Mouse (Mus musculus) urinary bladder, adult 2 months (tissue): ENCODE results near the gene Dlst. TPM values are rescaled to one million over a fixed set of nuclear protein-coding genes. Genes with fewer than 3 reads are reported as not detected.
"Not testable (repeated sequence)": the region's sequence is repeated elsewhere in the genome, so short reads cannot be mapped to it uniquely, and the experiment has no call there.

ENCODE experiments used
- DNase-seq: peaks from one replicate; pipeline ENCODE4 v3.0.0; 2022; ENCODE audit warnings: low spot score
- polyA plus RNA-seq: library from polyadenylated mRNA; depleted of rRNA; stranded (reverse); fragments of >200 nt; gene quantifications from 2 replicates; pipeline ENCODE4 v1.2.3, GENCODE M21; 2012

The Dlst gene
- polyA plus RNA-seq, 1 experiment: 128 TPM

GRCm38 (mm10) chr12:85113917-85114316 lies 3.3 kb downstream of the Dlst start:
- DNase-seq: no peak

DNA sequence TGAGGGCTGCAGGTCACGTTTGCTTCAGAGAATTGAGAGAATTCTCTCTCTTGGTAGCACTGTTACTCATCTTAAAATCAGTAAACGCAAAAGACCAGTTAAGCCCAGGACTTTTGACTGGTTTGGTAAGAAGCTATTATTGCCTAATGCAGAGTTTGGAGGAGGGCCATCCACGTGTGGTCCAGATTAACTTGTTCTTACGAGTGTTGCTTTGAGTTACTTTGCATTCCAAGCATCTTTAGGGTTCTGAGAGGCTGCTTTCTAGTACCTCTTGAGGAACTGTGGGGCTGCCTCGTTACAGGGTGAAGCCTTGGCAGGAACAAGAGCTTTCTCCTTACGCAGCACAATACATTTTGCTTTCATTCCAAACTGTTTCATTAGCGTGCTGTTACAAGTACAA lies 5.0 kb downstream of the Dlst start:
- no peak for DNase-seq

- DNase-seq: no peak
Measured at GRCm38 (mm10) chr12:85121806-85122459, 11.3 kb downstream of the Dlst start.

GRCm38 (mm10) chr12:85123108-85123530 lies 12.5 kb downstream of the Dlst start:
- no peak for DNase-seq

DNA sequence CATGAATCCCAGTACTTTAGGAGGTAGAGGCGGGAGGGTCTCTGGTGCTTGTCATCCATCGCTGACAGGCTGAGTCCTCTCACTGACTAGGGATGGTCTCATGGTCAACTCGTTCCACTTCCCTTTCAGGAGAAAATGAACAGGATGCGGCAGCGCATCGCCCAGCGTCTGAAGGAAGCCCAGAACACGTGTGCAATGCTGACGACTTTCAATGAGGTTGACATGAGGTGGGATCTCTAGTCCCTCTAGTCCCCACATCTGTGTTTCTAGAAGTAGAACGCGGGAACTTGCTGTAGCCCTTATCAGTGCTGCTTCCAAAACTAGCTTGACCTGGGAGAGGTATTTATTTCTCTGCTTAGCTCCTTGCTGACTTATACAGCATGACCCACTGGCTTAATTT lies 13.0 kb downstream of the Dlst start:
- no peak for DNase-seq

DNA sequence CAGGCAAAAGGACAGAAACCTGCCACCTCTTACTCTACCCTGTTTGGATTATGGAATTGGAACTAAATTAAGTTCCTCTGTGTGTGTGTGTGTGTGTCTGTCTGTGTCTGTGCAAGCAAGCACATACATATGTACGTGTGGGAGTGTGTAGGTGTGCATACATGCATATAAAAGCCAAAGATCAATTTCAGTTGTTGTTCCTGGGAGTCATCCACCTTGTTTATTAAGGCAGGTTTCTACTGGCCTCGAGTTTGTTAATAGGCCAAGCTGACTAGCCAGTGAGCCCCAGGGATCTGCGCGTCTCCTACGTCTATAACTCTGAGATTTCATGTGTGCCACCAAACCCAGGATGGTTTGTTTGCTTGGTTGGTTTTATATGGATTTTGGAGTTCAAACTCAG lies 14.1 kb downstream of the Dlst start:
- no peak for DNase-seq

DNA sequence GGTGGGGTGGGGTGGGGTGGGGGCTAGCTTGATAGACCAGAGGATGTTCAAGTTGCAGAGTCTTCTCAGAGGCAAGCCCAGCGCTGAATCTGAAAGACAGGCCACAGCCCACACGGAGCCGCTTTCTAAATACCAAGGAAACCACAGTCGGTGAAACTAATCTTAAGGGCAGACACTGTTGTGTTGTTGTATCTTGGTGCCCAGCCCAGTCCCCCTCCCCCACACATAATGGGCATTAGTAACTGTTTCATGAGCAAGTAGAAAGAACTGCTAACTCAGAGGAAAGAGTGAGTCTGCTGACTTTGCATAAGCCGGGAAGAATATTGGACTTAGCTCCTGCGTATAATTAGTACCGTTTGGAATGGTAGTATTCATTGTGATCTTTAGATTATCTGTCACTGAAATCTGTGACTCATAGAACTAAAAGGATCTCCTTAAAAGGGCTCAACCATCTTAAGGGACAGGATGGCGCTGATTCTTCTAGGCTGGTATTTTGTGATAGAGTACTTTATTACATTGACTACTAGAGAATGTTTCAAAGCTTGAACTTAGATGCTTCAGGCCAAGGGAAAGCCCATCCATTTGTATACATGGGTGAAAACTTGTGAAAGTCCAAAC lies 16.5 kb downstream of the Dlst start:
- DNase-seq: no peak

GRCm38 (mm10) chr12:85129426-85129978 lies 18.9 kb downstream of the Dlst start:
- no peak for DNase-seq

DNA sequence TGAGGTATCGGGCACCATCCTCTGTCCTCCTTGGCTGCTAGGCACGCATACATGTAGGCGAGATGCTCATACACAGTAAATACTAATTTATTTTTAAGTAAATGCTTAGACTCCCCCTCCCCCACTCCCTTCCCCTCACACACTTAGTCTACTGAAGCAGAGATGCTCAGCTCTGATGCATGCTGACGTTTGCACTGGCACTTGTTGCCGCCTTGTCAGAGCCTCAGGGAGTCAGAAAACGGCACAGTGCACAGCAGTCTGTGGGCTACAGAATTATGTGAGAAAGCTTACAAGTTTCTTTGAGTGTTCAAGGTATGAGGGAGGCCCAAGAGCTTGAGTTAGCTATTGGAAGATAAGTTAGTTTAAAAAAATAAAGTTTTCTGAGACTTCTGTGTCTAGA lies 20.7 kb downstream of the Dlst start:
- DNase-seq: no peak

DNA sequence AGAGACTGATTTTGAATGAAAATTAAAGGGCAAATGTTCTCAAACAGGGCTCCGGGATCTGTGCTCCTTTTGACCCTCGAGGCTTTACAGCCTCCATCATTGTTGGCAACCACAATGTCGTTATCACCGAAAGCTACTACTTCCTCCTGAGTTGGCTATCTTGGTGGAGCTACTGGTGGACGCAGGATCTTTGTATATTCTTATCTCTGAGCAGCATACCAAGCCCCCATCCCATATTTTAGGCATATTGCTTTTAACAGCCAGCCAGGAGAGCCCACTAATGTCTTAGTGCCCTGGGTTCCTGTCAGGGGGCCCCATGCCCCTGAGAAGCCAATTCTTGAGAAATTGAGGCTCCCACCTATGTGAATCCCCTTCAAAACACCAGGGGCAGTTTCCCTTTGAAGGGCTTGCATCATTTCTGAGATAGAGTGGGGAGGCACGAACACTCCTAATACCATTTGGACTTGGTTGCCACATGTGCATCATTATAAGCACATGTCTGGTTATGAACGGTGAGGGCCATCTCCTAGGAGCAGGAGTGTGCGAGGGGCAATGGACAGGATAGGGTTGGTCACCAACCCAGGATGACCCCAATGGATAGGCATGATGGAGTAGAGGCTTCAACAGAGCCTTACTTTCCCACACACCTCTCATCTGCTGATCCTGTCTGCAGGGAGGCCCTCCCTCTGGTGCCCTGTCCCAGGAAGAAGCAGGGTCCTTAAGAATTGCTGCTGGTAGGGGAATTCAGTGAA lies 23.6 kb downstream of the Dlst start:
- no peak for DNase-seq

DNA sequence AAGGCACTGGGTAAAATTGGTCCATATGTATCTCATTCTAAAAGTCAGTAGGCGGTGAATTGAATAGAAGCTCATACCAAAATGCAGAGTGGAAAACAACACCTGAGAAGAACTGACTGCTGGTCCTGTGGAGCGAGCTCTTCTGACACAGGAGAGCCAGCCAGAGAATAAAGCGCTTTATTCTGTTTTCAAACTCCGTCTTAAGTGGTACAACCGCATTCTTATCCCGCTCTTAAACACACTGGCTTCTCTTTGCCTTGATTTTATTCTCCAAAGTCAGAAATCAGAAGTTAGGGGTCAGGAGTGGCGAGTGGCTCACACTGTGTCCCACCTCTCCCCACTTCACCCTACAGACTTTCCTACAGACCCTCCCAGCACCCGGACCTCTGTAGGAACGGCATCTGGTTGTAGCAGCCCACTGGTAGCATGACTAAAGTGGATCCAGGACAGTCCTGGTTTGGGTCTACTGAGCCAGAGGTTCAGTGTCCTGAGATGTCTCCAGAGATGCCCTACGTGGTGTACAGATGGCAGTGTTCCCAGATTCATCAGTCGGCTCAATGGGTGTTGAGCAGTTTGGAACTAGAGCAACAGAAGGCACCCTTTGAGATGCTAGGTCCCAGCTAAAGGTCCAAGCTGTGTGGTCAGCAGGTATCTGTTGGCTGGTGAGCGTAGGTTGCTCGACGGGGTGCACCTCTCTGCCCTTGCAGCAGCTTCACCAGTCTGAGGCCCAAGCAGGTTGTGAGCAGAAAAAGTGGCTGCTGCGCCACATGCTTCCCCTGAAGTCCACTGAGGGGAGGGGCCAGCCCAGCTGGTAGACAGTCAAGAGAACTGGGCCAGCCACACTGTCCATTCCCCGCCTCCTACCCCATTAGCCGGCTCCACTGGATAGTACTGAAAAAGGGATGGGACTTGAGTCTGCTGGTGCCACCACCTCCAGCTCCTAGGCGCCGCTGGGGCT lies 25.2 kb downstream of the Dlst start:
- no peak for DNase-seq

GRCm38 (mm10) chr12:85136627-85137026 lies 26.0 kb downstream of the Dlst start:
- DNase-seq: no peak

- no peak for DNase-seq
Measured at GRCm38 (mm10) chr12:85140036-85140701, 29.5 kb downstream of the Dlst start.

- no peak for DNase-seq
Measured at GRCm38 (mm10) chr12:85141096-85141495, 30.5 kb downstream of the Dlst start.

DNA sequence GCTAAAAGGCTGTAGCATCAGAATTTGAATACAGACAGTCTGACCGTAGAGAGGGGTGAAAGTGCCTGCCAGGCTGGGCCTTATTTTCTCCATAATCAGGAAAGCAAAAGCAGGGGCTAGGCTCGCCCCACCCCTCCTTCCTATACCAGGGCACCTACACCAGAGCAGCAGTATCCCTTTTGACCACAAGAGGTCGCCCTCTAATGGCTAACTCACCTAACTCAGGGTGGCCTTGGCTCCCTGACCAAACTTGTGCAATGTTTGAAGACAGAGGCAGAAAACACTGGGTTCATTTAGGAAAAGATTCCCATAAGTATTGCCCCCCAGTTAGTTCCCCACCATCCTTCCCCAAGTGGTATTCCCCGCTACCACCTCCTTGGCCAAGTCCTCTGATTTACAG lies 32.2 kb downstream of the Dlst start:
- DNase-seq: peak; percentile 46

DNA sequence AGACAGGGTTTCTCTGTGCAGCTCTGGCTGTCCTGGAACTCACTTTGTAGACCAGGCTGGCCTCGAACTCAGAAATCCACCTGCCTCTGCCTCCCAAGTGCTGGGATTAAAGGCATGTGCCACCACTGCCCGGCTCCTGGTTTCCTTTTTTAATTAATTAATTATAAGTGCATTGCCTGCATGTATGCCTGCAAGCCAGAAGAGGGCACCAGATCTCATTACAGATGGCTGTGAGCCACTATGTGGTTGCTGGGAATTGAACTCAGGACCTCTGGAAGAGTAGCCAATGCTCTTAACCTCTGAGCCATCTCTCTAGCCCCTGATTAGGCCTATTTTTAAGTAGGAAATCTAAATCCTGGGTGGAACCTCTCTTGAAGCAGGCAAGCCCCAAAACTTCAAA lies 33.6 kb downstream of the Dlst start:
- not testable (repeated sequence) for DNase-seq

- DNase-seq: no peak
Measured at GRCm38 (mm10) chr12:85144821-85145220, 34.2 kb downstream of the Dlst start.

GRCm38 (mm10) chr12:85145630-85146029 lies 35.0 kb downstream of the Dlst start:
- DNase-seq: no peak

- no peak for DNase-seq
Measured at GRCm38 (mm10) chr12:85146355-85146754, 35.7 kb downstream of the Dlst start.

DNA sequence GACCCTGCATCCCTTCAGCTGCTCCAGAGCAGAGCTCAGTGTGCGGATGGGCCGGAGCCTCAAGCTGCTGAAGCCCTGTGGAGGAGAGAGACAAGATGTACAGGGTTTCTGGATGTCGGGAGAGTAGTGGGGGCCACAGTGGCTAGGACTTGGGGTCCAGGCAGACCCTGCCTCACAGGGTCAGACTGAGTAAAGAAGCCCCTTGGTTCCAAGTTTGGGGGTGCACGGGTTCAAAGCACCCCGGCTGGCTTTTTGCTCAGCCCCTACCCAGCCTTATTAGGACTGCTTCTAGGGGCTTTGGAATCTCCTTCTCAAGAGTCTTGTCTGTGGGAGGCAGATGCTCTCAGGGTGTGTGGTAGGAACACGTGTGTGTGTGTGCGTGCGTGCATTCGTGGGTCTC lies 36.2 kb downstream of the Dlst start:
- DNase-seq: no peak
